Mouse (Mus musculus): Measurements from ENCODE around the gene Gtdc1.

The Gtdc1 gene

GRCm38 (mm10) chr2:44924618-44925017 is 2.8 kb downstream of the Gtdc1 start:
- DNase-seq (ENCODE audit: low spot score) = no peak

GRCm38 (mm10) chr2:44923056-44923883 is 4.2 kb downstream of the Gtdc1 start:
- no peak for DNase-seq (ENCODE audit: low spot score)

GRCm38 (mm10) chr2:44922500-44922899 is 5.0 kb downstream of the Gtdc1 start:
- DNase-seq (ENCODE audit: low spot score) = no peak

- DNase-seq (ENCODE audit: low spot score) = no peak
These were observed 7.0 kb downstream of the Gtdc1 start for GRCm38 (mm10) chr2:44920471-44920870.

- DNase-seq (ENCODE audit: low spot score) = no peak
These were observed 8.1 kb downstream of the Gtdc1 start for GRCm38 (mm10) chr2:44919326-44919725.

GRCm38 (mm10) chr2:44918737-44919136 is 8.7 kb downstream of the Gtdc1 start:
- DNase-seq (ENCODE audit: low spot score) = no peak

GRCm38 (mm10) chr2:44916286-44916685 is 11.2 kb downstream of the Gtdc1 start:
- DNase-seq (ENCODE audit: low spot score) = no peak

GRCm38 (mm10) chr2:44897801-44898200 is 29.7 kb downstream of the Gtdc1 start:
- no peak for DNase-seq (ENCODE audit: low spot score)

- DNase-seq (ENCODE audit: low spot score) = no peak
These were observed 53.7 kb downstream of the Gtdc1 start for GRCm38 (mm10) chr2:44873718-44874117.

- DNase-seq (ENCODE audit: low spot score) = no peak
These were observed 62.7 kb downstream of the Gtdc1 start for GRCm38 (mm10) chr2:44864726-44865125.

- no peak for DNase-seq (ENCODE audit: low spot score)
These were observed 73.0 kb downstream of the Gtdc1 start for GRCm38 (mm10) chr2:44854475-44854874.

GRCm38 (mm10) chr2:44849666-44850065 is 77.8 kb downstream of the Gtdc1 start:
- no peak for DNase-seq (ENCODE audit: low spot score)

- DNase-seq (ENCODE audit: low spot score) = no peak
These were observed 79.3 kb downstream of the Gtdc1 start for GRCm38 (mm10) chr2:44848156-44848555.

- no peak for DNase-seq (ENCODE audit: low spot score)
These were observed 82.0 kb downstream of the Gtdc1 start for GRCm38 (mm10) chr2:44845424-44845823.

- no peak for DNase-seq (ENCODE audit: low spot score)
These were observed 97.7 kb downstream of the Gtdc1 start for GRCm38 (mm10) chr2:44829753-44830152.

- DNase-seq (ENCODE audit: low spot score) = no peak
These were observed 98.1 kb downstream of the Gtdc1 start for GRCm38 (mm10) chr2:44829346-44829745.

- no peak for DNase-seq (ENCODE audit: low spot score)
These were observed 100.8 kb downstream of the Gtdc1 start for GRCm38 (mm10) chr2:44826609-44827008.

GRCm38 (mm10) chr2:44817787-44818186 is 109.7 kb downstream of the Gtdc1 start:
- DNase-seq (ENCODE audit: low spot score) = no peak

GRCm38 (mm10) chr2:44813729-44814128 is 113.7 kb downstream of the Gtdc1 start:
- no peak for DNase-seq (ENCODE audit: low spot score)

GRCm38 (mm10) chr2:44804497-44804896 is 123.0 kb downstream of the Gtdc1 start:
- DNase-seq (ENCODE audit: low spot score) = no peak

- DNase-seq (ENCODE audit: low spot score) = no peak
These were observed 126.1 kb downstream of the Gtdc1 start for GRCm38 (mm10) chr2:44801361-44801760.

- DNase-seq (ENCODE audit: low spot score) = no peak
These were observed 135.6 kb downstream of the Gtdc1 start for GRCm38 (mm10) chr2:44791840-44792239.

GRCm38 (mm10) chr2:44791134-44791533 is 136.3 kb downstream of the Gtdc1 start:
- DNase-seq (ENCODE audit: low spot score) = no peak

- no peak for DNase-seq (ENCODE audit: low spot score)
These were observed 144.7 kb downstream of the Gtdc1 start for GRCm38 (mm10) chr2:44782746-44783145.
